Mouse (Mus musculus) forebrain, embryonic 11.5 days (tissue): ENCODE measurements at regions not wholly inside any gene's neighbourhood (a gene's known extent, or its start where the extent isn't known, plus 50 kb on each side); places are given as distances from the start of the nearest gene placed in this dataset.

Source experiments
- ATAC-seq: fragments of 200-750 bp; cut with Nextera tagmentation; replicated peaks from 2 replicates; pipeline ENCODE4 v1.8.0; 2017; ENCODE audit warnings: moderate TSS enrichment; ENCODE audit not compliant: low FRiP score
- DNase-seq: peaks from one replicate; pipeline ENCODE4 v3.0.0-alpha.2; 2017; ENCODE audit warnings: low spot score
- H3K27ac ChIP-seq: fragments of 300-500 bp; sonication (generic); 2 replicates; pipeline ENCODE4 v1.5.1; 2014; ENCODE audit warnings: low read depth, low read length
- H3K27me3 ChIP-seq: fragments of 300-500 bp; sonication (generic); 2 replicates; pipeline ENCODE4 v1.6.1; 2014; ENCODE audit warnings: mild to moderate bottlenecking, low read length, mixed read lengths; ENCODE audit not compliant: control insufficient read depth, insufficient read depth
- H3K36me3 ChIP-seq: fragments of 300-500 bp; sonication (generic); 2 replicates; pipeline ENCODE4 v1.6.1; 2014; ENCODE audit warnings: mild to moderate bottlenecking, low read length, moderate library complexity, mixed read lengths; ENCODE audit not compliant: control insufficient read depth, insufficient read depth
- H3K4me1 ChIP-seq: fragments of 300-500 bp; sonication (generic); replicated peaks from 2 replicates; pipeline ENCODE4 v1.6.1; 2014; ENCODE audit warnings: low read length, mixed read lengths; ENCODE audit not compliant: control insufficient read depth, insufficient read depth
- H3K4me2 ChIP-seq: fragments of 300-500 bp; sonication (generic); 2 replicates; pipeline ENCODE4 v1.6.1; 2014; ENCODE audit warnings: low read depth, mild to moderate bottlenecking, low read length, moderate library complexity, mixed read lengths; ENCODE audit not compliant: severe bottlenecking
- H3K4me3 ChIP-seq: fragments of 300-500 bp; sonication (generic); 2 replicates; pipeline ENCODE4 v1.5.1; 2014; ENCODE audit warnings: low read depth, low read length
- H3K9ac ChIP-seq: fragments of 300-500 bp; sonication (generic); 2 replicates; pipeline ENCODE4 v1.6.1; 2014; ENCODE audit warnings: low read length
- H3K9me3 ChIP-seq: fragments of 300-500 bp; sonication (generic); 2 replicates; pipeline ENCODE4 v1.6.1; 2016; ENCODE audit warnings: low read length, mixed read lengths; ENCODE audit not compliant: control insufficient read depth
- WGBS: fragments of 180-500 bp; shearing (Covaris S2); extraction: QIAGEN DNeasy Blood & Tissue Kit; methylation state at CpG from one replicate; pipeline ENCODE4 v1.1.7; 2014; 5-methylcytosine and 5-hydroxymethylcytosine counted together

GRCm38 (mm10) chr3:115782726-115783125, 67.9 kb upstream of the S1pr1 start:
- ATAC-seq (no peak), DNase-seq (no peak)
- no peaks in the 10 kb centered on the region for H3K36me3 ChIP-seq
- H3K9ac ChIP-seq = no peak overlapping the region
- no peaks in the 10 kb centered on the region for H3K27me3 ChIP-seq
- no peak overlapping the region for H3K4me3 ChIP-seq
- no peaks in the 10 kb centered on the region for H3K9me3 ChIP-seq
- H3K4me2 ChIP-seq = no peak overlapping the region
- no peak overlapping the region for H3K27ac ChIP-seq
- no peaks in the 10 kb centered on the region for H3K4me1 ChIP-seq

DNA sequence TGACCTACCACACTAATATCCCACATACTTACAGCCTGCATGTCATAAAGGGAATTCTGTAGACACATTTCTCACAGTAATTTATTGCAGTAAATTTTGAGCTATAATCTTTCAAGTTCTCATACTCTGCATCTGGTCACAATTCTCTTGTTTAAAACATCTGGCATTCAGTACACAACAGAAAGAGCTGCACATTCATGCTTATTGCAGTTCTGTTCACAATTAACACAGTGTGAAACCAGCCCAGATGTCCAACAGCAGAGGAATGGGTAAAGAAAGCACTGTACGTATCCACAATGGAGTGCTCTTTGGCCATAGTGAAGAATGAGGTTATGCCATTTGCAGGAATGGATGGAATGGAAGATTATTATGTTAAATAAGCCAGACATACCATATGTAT, 72.5 kb upstream of the S1pr1 start:
- no peak for ATAC-seq
- no peaks in the 10 kb centered on the region for H3K9me3 ChIP-seq
- WGBS = 83% methylated on average over 1 of the region's 1 CpGs
- no peaks in the 10 kb centered on the region for H3K36me3 ChIP-seq
- H3K4me2 ChIP-seq = no peak overlapping the region
- DNase-seq = no peak
- H3K27me3 ChIP-seq = no peaks in the 10 kb centered on the region
- H3K9ac ChIP-seq = no peak overlapping the region
- no peak overlapping the region for H3K4me3 ChIP-seq
- no peaks in the 10 kb centered on the region for H3K4me1 ChIP-seq
- no peak overlapping the region for H3K27ac ChIP-seq

DNA sequence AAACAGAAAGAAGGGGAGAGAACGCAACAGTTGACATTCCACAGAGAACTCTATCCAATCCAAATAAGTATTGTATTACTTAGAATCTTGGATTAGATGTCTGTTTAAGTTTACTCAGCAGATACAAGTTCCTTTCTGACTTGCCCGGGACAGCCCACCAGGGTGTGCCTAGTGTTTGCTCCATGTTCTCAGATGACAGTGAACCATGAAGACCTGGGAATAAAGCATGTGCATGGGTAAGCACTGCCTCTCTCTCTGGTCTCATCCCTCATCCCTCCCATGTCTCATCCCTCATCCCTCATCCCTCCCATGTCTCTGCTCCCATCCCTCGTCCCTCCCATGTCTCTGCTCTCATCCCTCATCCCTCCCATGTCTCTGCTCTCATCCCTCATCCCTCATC, 73.7 kb upstream of the S1pr1 start:
- Histone ChIP-seq H3K27me3 (no peaks in the 10 kb centered on the region), H3K4me3 (no peak overlapping the region), H3K27ac (no peak overlapping the region), H3K9me3 (no peaks in the 10 kb centered on the region), H3K36me3 (no peaks in the 10 kb centered on the region), H3K4me1 (no peaks in the 10 kb centered on the region), H3K4me2 (no peak overlapping the region), H3K9ac (no peak overlapping the region)
- WGBS = 87% methylated on average over 3 of the region's 3 CpGs
- DNase-seq (no peak), ATAC-seq (no peak)

- DNase-seq (no peak), ATAC-seq (no peak)
- Histone ChIP-seq H3K36me3 (no peaks in the 10 kb centered on the region), H3K4me1 (no peaks in the 10 kb centered on the region), H3K9ac (no peak overlapping the region), H3K27ac (no peak overlapping the region), H3K27me3 (no peaks in the 10 kb centered on the region), H3K9me3 (no peaks in the 10 kb centered on the region), H3K4me3 (no peak overlapping the region), H3K4me2 (no peak overlapping the region)
- 91% methylated on average over 6 of the region's 6 CpGs for WGBS
These were observed 74.2 kb upstream of the S1pr1 start for GRCm38 (mm10) chr3:115789063-115789462.

DNA sequence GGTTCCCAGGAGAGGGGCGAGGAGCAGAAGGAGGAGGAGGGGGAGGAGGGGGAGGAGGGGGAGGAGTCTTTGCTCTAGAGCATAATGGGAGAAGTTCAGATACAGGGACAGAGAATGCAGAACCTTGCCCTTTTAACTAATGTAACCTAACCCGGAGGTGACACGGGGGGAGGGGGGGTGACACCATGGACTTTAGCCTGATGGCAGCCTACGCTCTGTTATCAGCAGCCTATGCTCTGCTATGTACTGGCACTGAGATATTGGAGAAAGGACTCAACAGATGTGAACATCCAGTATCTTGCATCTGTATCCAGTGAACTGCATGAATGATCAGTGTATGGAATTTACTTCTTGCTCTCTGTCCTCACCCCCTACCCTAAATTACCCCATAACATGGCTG, 77.7 kb upstream of the S1pr1 start:
- no peak overlapping the region for H3K9ac ChIP-seq
- no peak overlapping the region for H3K4me3 ChIP-seq
- no peak overlapping the region for H3K4me2 ChIP-seq
- no peaks in the 10 kb centered on the region for H3K9me3 ChIP-seq
- no peaks in the 10 kb centered on the region for H3K36me3 ChIP-seq
- H3K27ac ChIP-seq = no peak overlapping the region
- no peaks in the 10 kb centered on the region for H3K27me3 ChIP-seq
- no peaks in the 10 kb centered on the region for H3K4me1 ChIP-seq
- 79% methylated on average over 4 of the region's 4 CpGs for WGBS
- DNase-seq (no peak), ATAC-seq (no peak)

GRCm38 (mm10) chr3:115793344-115794059, 78.6 kb upstream of the S1pr1 start:
- H3K4me2 ChIP-seq = no peak overlapping the region
- no peaks in the 10 kb centered on the region for H3K9me3 ChIP-seq
- no peaks in the 10 kb centered on the region for H3K36me3 ChIP-seq
- no peak overlapping the region for H3K27ac ChIP-seq
- 65% methylated on average over 12 of the region's 12 CpGs for WGBS
- H3K27me3 ChIP-seq = no peaks in the 10 kb centered on the region
- no peaks in the 10 kb centered on the region for H3K4me1 ChIP-seq
- no peak overlapping the region for H3K4me3 ChIP-seq
- DNase-seq = peak; percentile 44
- no peak; the same call in 1 of the 2 replicates for ATAC-seq
- H3K9ac ChIP-seq = no peak overlapping the region

- Histone ChIP-seq H3K4me2 (no peak overlapping the region), H3K27ac (no peak overlapping the region), H3K4me3 (no peak overlapping the region), H3K36me3 (no peaks in the 10 kb centered on the region), H3K9ac (no peak overlapping the region), H3K4me1 (no peaks in the 10 kb centered on the region), H3K9me3 (no peaks in the 10 kb centered on the region), H3K27me3 (no peaks in the 10 kb centered on the region)
- WGBS = 90% methylated on average over 10 of the region's 10 CpGs
- ATAC-seq = no peak
- no peak for DNase-seq
These were observed 84.5 kb upstream of the S1pr1 start for GRCm38 (mm10) chr3:115799326-115799725.

DNA sequence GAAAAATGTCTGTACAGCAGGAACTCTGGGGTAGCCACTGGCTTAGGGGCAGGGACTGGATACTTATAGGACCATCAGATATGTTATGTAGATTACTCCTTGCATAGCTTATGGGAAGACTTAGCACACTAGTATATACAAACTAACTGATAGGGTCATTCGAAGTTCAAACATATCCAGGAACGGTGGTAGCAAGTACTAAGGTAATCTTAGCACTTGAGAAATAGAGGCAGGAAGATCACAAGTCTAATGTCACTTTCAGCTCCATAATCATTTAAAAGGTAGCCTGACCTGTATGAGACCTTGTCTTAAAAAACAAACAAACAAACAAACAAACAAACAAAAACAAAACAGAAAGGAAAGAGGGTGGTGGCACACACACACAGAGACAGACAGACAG, 85.1 kb upstream of the S1pr1 start:
- no peaks in the 10 kb centered on the region for H3K36me3 ChIP-seq
- no peak overlapping the region for H3K9ac ChIP-seq
- no peaks in the 10 kb centered on the region for H3K4me1 ChIP-seq
- no peaks in the 10 kb centered on the region for H3K9me3 ChIP-seq
- ATAC-seq = no peak
- no peak overlapping the region for H3K27ac ChIP-seq
- H3K27me3 ChIP-seq = no peaks in the 10 kb centered on the region
- no peak for DNase-seq
- 92% methylated on average over 2 of the region's 2 CpGs for WGBS
- no peak overlapping the region for H3K4me2 ChIP-seq
- H3K4me3 ChIP-seq = no peak overlapping the region

DNA sequence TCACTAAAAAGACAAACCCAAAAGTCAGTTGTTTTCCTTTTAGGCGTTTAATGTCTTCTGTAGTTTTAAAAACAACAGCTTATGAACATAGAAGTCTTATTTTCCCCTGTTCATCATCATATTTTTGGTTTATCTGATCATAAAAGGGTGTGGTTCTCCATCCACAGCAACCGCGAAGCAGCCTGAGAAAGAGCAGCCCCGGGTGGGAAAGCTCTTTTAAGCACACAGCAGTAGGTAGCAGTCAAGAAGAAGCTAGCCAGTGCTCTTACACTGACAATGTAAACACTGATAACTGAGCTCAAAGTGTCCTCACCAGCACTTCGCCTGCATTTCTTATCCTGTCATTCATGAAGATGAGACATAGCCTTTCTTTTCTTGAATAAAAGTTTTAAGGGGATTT, 86.0 kb upstream of the S1pr1 start:
- H3K36me3 ChIP-seq = no peaks in the 10 kb centered on the region
- ATAC-seq (no peak), DNase-seq (no peak)
- H3K4me1 ChIP-seq = no peaks in the 10 kb centered on the region
- no peak overlapping the region for H3K9ac ChIP-seq
- no peak overlapping the region for H3K4me2 ChIP-seq
- no peak overlapping the region for H3K4me3 ChIP-seq
- no peak overlapping the region for H3K27ac ChIP-seq
- no peaks in the 10 kb centered on the region for H3K27me3 ChIP-seq
- 54% methylated on average over 5 of the region's 5 CpGs for WGBS
- H3K9me3 ChIP-seq = no peaks in the 10 kb centered on the region
